Mouse (Mus musculus): ENCODE measurements around the gene Stxbp4. TPM values are rescaled to one million over a fixed set of nuclear protein-coding genes. Genes with fewer than 3 reads are reported as not detected.

The Stxbp4 gene
- polyA plus RNA-seq, 1 experiment, result 0.37 TPM

DNA sequence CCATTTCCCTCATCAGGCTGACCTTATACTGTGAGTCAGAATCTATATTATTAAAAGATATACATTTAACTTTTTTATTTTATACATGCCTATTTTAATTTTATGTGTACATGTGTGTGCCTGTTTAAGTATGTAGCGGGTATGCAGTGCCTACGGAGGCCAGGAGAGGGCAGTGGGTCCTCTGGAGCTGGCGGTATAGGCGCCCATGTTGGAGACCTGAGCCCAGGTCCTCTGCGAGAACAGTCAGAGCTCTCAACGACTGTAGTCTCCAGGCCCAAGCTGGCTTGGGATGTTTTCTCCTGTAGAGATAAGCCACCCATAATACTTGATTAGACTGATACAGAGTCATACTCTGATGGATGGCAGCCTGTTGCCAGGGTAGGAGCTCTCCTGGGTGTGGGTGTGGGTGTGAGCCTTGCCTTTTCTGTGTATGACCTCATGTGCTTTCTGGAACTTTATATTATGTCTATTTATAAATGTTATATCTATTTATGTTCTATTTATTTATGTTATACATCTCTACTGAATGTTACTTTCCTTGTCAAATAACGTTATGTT is 62.3 kb downstream of the Stxbp4 start:
- 93% methylated on average over 7 of the region's 7 CpGs for WGBS
- DNase-seq (ENCODE audit: low read depth, low spot score), result no peak

GRCm38 (mm10) chr11:90570646-90571259 is 67.1 kb downstream of the Stxbp4 start:
- WGBS, result 56% methylated on average over 2 of the region's 2 CpGs
- DNase-seq (ENCODE audit: low read depth, low spot score), result no peak

GRCm38 (mm10) chr11:90558359-90559047 is 79.4 kb downstream of the Stxbp4 start:
- WGBS, result 16% methylated on average over 9 of the region's 9 CpGs
- no peak for DNase-seq (ENCODE audit: low read depth, low spot score)

- DNase-seq (ENCODE audit: low read depth, low spot score), result no peak
- WGBS, result 81% methylated on average over 4 of the region's 4 CpGs
These were observed 81.4 kb downstream of the Stxbp4 start for GRCm38 (mm10) chr11:90556517-90556916.

- no peak for DNase-seq (ENCODE audit: low read depth, low spot score)
- WGBS, result 71% methylated on average over 5 of the region's 5 CpGs
These were observed 83.9 kb downstream of the Stxbp4 start for GRCm38 (mm10) chr11:90553963-90554362.

DNA sequence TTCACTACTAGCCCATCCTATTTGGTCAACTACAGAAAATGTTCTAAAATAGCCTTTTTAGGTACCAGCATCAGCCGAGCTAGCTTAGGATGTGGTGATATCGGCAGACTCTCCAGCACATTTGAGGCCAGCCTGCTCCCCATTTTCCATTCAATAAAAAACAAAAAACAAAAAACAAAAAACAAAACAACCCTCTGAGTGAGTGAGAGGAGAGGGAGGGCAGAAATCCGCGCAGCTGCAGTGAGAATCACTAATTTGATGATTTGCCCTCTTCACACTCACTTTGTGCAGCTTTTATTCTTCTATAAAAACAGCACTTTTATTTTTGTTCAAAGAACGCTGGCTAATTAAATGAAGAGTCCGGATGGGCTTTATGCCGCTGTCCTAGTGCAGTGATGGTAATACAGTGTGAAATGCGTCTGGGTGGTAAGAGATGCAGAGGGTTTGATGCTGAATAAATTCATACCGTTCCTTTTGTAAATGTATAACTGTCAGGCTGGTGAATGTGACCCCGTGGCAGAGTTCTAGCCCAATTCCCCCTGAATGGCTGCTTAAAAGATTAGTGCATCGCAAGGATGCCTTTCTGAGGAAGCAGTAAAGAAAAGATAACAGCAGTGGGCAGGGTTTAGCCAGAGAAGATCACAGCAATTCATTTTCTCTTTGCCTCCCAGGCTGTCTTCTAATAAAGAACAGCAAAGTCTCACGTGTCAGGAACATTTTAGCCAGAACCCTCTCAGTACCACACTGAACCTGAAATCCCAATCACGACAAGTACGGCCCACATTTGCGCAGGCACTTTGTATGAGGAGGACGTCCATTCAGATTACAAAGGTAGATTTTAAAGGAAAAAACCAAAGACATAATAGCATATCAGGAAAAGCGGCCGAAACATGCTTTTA is 85.3 kb downstream of the Stxbp4 start:
- WGBS, result 85% methylated on average over 18 of the region's 18 CpGs
- no peak for DNase-seq (ENCODE audit: low read depth, low spot score)

- WGBS, result 69% methylated on average over 13 of the region's 13 CpGs
- no peak for DNase-seq (ENCODE audit: low read depth, low spot score)
These were observed 89.3 kb downstream of the Stxbp4 start for GRCm38 (mm10) chr11:90548560-90548959.

GRCm38 (mm10) chr11:90538636-90539263 is 99.1 kb downstream of the Stxbp4 start:
- WGBS, result 95% methylated on average over 7 of the region's 7 CpGs

DNA sequence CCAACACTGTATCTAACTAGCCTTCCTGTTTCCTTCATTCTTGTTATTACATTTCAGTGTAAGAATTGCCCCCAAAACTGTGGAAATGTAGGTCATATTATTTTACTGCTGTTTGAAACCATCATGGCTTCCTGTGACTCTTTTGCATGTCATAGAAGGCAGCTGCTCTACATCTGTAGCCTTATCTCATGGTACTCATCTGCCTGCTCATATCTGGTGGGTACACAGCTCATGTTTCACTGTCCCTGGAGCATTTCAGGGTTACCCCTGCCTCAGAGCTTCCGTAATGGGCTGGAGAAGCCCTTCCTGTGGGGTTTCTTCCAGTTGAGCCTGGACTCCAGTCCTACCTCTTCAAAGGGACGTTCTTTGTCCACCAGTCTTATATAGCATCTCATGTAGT is 112.6 kb downstream of the Stxbp4 start:
- WGBS, result 26% methylated on average over 2 of the region's 2 CpGs
- DNase-seq (ENCODE audit: low read depth, low spot score), result no peak

More at GRCm38 (mm10) chr11:90538636-90539263, 99.1 kb downstream of the Stxbp4 start:
- no peak for DNase-seq (ENCODE audit: low read depth, low spot score)

- DNase-seq (ENCODE audit: low read depth, low spot score), result no peak
- WGBS, result 48% methylated on average over 8 of the region's 8 CpGs
These were observed 116.8 kb downstream of the Stxbp4 start for GRCm38 (mm10) chr11:90521040-90521439.

DNA sequence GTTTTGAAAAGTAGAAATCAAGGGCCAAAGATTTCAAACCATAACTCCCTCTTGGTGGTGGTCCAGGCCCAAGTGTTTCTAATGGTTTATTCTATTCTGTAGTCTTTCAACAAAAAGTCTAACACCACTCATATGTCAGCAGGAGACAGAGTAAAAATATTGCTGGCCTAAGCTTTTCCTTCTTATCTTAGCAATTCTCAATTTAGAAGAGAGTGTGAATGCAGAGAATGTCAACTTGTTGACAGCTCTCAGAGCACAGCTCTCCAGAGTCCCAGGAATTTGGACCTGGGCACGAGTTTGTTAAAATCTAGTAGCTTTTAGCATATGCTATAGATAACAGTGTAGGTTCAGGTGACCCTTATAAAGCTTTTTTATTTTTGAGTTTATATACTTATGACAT is 120.1 kb downstream of the Stxbp4 start:
- DNase-seq (ENCODE audit: low read depth, low spot score), result no peak
- 85% methylated on average over 1 of the region's 1 CpGs for WGBS

DNA sequence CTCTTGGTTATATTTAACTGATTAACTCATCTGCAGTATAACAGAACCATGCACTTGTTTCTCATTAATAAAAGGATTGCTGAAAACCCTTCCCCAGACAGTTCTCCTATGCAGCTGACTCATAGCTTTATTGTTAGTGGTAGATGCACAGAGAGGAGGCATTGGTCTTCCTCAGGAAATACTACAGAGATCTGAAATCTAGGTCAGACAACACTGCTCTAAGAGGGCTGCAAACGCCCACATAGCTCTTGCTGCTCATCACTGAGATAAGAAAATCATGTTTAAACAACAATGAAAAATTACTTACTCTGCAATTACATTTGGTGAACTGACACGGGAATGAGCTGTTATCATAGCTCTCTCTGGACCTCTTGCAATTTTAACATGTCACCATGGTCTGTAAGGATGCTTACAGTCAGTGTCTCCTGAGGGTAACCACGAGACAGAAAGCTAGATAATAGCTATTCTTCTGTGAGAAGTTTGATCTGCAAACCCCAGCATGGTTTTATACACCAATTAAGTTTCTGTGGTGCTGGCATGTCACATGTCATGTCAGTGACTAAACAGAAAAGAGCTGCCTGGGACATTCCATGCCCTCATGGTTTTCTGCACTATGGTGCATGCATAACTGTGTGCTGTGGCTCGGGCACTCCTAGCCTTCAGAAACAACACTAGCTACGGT is 125.2 kb downstream of the Stxbp4 start:
- WGBS, result 64% methylated on average over 5 of the region's 5 CpGs
- no peak for DNase-seq (ENCODE audit: low read depth, low spot score)

- WGBS, result 72% methylated on average over 4 of the region's 4 CpGs
These were observed 136.0 kb downstream of the Stxbp4 start for GRCm38 (mm10) chr11:90501846-90502245.

GRCm38 (mm10) chr11:90499918-90500317 is 138.0 kb downstream of the Stxbp4 start:
- 96% methylated on average over 6 of the region's 6 CpGs for WGBS
- DNase-seq (ENCODE audit: low read depth, low spot score), result no peak

More at GRCm38 (mm10) chr11:90501846-90502245, 136.0 kb downstream of the Stxbp4 start:
- DNase-seq (ENCODE audit: low read depth, low spot score), result no peak

GRCm38 (mm10) chr11:90498461-90498860 is 139.4 kb downstream of the Stxbp4 start:
- DNase-seq (ENCODE audit: low read depth, low spot score), result no peak
- 59% methylated on average over 5 of the region's 5 CpGs for WGBS

- 82% methylated on average over 1 of the region's 1 CpGs for WGBS
- no peak for DNase-seq (ENCODE audit: low read depth, low spot score)
These were observed 142.9 kb downstream of the Stxbp4 start for GRCm38 (mm10) chr11:90494981-90495380.

DNA sequence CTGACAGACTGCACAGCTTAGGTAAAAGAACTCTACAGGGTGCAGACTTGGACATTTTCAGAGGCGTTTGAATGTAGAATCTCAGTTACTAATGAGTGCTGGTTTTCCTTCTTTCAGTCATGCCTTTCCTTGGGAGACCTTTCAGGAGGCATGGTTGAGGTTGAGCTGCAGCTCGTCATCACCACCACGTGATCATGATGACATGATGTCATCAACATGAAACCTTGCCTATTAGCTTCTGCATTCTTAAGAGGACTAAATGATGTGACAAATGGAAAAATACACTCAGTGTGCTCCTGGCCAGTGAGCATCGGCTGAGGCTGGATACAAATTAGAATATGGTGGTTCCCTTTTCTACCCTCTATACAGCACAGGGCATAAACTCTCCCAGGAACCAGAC is 145.4 kb downstream of the Stxbp4 start:
- WGBS, result 89% methylated on average over 4 of the region's 4 CpGs
- DNase-seq (ENCODE audit: low read depth, low spot score), result no peak

DNA sequence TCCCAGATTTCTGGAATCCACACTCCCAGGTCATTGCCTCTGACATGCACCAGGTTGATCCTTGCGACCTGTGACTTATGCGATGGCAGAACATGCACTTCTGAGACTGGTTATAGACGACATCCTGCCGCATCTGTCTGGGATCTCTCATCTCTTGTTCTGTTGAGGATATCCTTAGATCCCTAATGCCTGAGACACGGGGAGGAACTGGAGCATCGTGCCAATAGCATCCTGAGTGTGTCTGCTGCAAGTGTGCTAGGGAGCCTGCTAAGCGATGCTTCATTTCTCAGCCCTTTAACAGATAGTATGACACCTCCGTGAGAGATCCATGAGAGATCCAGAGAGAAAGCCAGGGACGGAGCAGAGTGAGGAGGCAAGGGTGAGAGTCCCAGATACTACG is 148.7 kb downstream of the Stxbp4 start:
- DNase-seq (ENCODE audit: low read depth, low spot score), result no peak
- 94% methylated on average over 10 of the region's 10 CpGs for WGBS

- no peak for DNase-seq (ENCODE audit: low read depth, low spot score)
- 96% methylated on average over 8 of the region's 8 CpGs for WGBS
These were observed 150.2 kb downstream of the Stxbp4 start for GRCm38 (mm10) chr11:90487686-90488085.

Data from large intestine, adult 2 months (tissue).